9 mouse cellular contexts compared by ENCODE assay signal in genomic region chr13:113378980-113379410, GRCm38 (mm10).
DNase-seq lines count a peak whose midpoint lies in the region; ATAC-seq and TF ChIP-seq lines count a peak whose summit lies in the region.
"Had no signal": no experiment of that assay in that cellular context is flagged by ENCODE, and none has a peak within 500 bp of the region (broad histone marks: within the 10 kb centered on the region; RNA-seq: fewer than 3 reads in every experiment).

No protein-coding gene starts in this region.

- H3K4me2 ChIP-seq in lung, postnatal 0 days (replicated peaks; ENCODE audit: low read depth, low read length) = no peak overlapping the region

- no peaks in the 10 kb centered on the region for H3K27me3 ChIP-seq in lung, postnatal 0 days (replicated peaks; ENCODE audit: insufficient read depth, low read length)

- H3K4me1 ChIP-seq in lung, postnatal 0 days (ENCODE audit: insufficient read depth, low read depth, low read length) = no peaks in the 10 kb centered on the region

- DNase-seq in lung, postnatal 0 days (ENCODE audit: low spot score) = peak; percentile 14
- DNase-seq in lung, postnatal 25 days (ENCODE audit: low spot score) = no peak
- DNase-seq in cerebellum, adult 11-12 months = peak; percentile 46
- peak; percentile 36 to 42 for DNase-seq in frontal cortex, postnatal 36 days (ENCODE audit: low spot score in 2 of 2)
- DNase-seq in skeletal muscle tissue, adult 2 months (ENCODE audit: low read depth, low spot score) = peak; percentile 39
- DNase-seq in testis, postnatal 10 days (ENCODE audit: low spot score) = no peak
- no peak for DNase-seq in adrenal gland, postnatal 14 days
- DNase-seq: heart, postnatal 14 days; lung, postnatal 4 days had no signal

- no peak overlapping the region for H3K4me3 ChIP-seq in lung, postnatal 0 days (ENCODE audit: low read depth, low read length)

- H3K27ac ChIP-seq in lung, postnatal 0 days (ENCODE audit: low read length) = no peak overlapping the region

- no peak overlapping the region for H3K9ac ChIP-seq in lung, postnatal 0 days (replicated peaks; ENCODE audit: low read depth)

- no peak for ATAC-seq in lung, postnatal 0 days

- H3K9me3 ChIP-seq in lung, postnatal 0 days (ENCODE audit: low read length) = no peaks in the 10 kb centered on the region

- TF ChIP-seq EP300 in lung, postnatal 0 days (IDR thresholded peaks at IDR 0.05) = no peak

- no peak for TF ChIP-seq CTCF in lung, postnatal 0 days (IDR thresholded peaks at IDR 0.05)

- no peaks in the 10 kb centered on the region for H3K36me3 ChIP-seq in lung, postnatal 0 days (ENCODE audit: insufficient read depth, low read length)

- WGBS in lung, postnatal 0 days = 65% methylated on average over 8 of the region's 8 CpGs

Comparison
In these comparisons a context has a peak if more than half of its experiments do, and no peak if none do; other contexts are left out.
1. DNase-seq: peak in lung, postnatal 0 days (single experiment), cerebellum, adult 11-12 months (single experiment), frontal cortex, postnatal 36 days (2 of 2) and skeletal muscle tissue, adult 2 months (single experiment); none in lung, postnatal 25 days (single experiment), testis, postnatal 10 days (single experiment) and adrenal gland, postnatal 14 days (single experiment).